Mouse (Mus musculus) cerebellum, adult 2 months (tissue): ENCODE results near the gene Nsun2. TPM values are rescaled to one million over a fixed set of nuclear protein-coding genes. Genes with fewer than 3 reads are reported as not detected.

ENCODE experiments used
- DNase-seq, 2 experiments: peaks; one replicate each; pipeline ENCODE4 v3.0.0; 2021
- H3K27ac ChIP-seq: fragments of 200-500 bp; 2 replicates; pipeline ENCODE4 v1.5.1; 2012; ENCODE audit warnings: low read length, control low read depth, inconsistent platforms; ENCODE audit not compliant: insufficient read depth
- H3K27me3 ChIP-seq: fragments of 200-500 bp; 2 replicates; pipeline ENCODE4 v1.6.1; 2012; ENCODE audit warnings: inconsistent platforms, mild to moderate bottlenecking, low read length, moderate library complexity; ENCODE audit not compliant: control insufficient read depth, insufficient read depth
- H3K4me1 ChIP-seq: fragments of 200-500 bp; 2 replicates; pipeline ENCODE4 v1.6.1; 2011; ENCODE audit warnings: low read length; ENCODE audit not compliant: control insufficient read depth, insufficient read depth
- H3K4me3 ChIP-seq: fragments of 200-500 bp; replicated peaks from 2 replicates; pipeline ENCODE3; 2011; ENCODE audit warnings: mild to moderate bottlenecking, low read depth, low read length, control low read depth; ENCODE audit not compliant: insufficient read depth
- CTCF ChIP-seq: fragments of 200-500 bp; IDR thresholded peaks from 2 replicates; pipeline ENCODE4 v1.5.1; 2011; ENCODE audit warnings: low read depth, mild to moderate bottlenecking, control low read depth, low read length, moderate library complexity, borderline replicate concordance; ENCODE audit not compliant: insufficient read depth
- POLR2A ChIP-seq: fragments of 200-500 bp; IDR thresholded peaks from 2 replicates; pipeline ENCODE4 v1.6.1; 2011; ENCODE audit warnings: low read length, control low read depth, borderline replicate concordance; ENCODE audit not compliant: insufficient read depth
- WGBS: fragments of 180-500 bp; shearing (Covaris S2); methylation state at CpG from one replicate; pipeline ENCODE4 v1.1.7; 2018; 5-methylcytosine and 5-hydroxymethylcytosine counted together
- polyA plus RNA-seq: library from polyadenylated mRNA; depleted of rRNA; stranded (reverse); fragments of >200 nt; gene quantifications from 2 replicates; pipeline ENCODE4 v1.2.3, GENCODE M21; 2012

The Nsun2 gene
- polyA plus RNA-seq, 1 experiment, result 67.1 TPM

GRCm38 (mm10) chr13:69547488-69548180 lies 14.1 kb downstream of the Nsun2 start:
- TF ChIP-seq POLR2A, result no peak
- TF ChIP-seq CTCF, result no peak
- Histone ChIP-seq H3K27ac (no peak overlapping the region), H3K27me3 (no peaks in the 10 kb centered on the region), H3K4me3 (no peak overlapping the region), H3K4me1 (no peaks in the 10 kb centered on the region)
- 80% methylated on average over 16 of the region's 16 CpGs for WGBS
- DNase-seq, result no peak

GRCm38 (mm10) chr13:69549980-69550379 lies 16.4 kb downstream of the Nsun2 start:
- no peaks in the 10 kb centered on the region for H3K27me3 ChIP-seq
- H3K4me3 ChIP-seq, result no peak overlapping the region
- H3K4me1 ChIP-seq, result no peaks in the 10 kb centered on the region
- TF ChIP-seq CTCF, result no peak
- TF ChIP-seq POLR2A, result no peak
- 49% methylated on average over 8 of the region's 8 CpGs for WGBS
- no peak overlapping the region for H3K27ac ChIP-seq
- no peak for DNase-seq

- no peak overlapping the region for H3K27ac ChIP-seq
- no peak overlapping the region for H3K4me3 ChIP-seq
- no peaks in the 10 kb centered on the region for H3K4me1 ChIP-seq
- DNase-seq, result no peak
- H3K27me3 ChIP-seq, result no peaks in the 10 kb centered on the region
- TF ChIP-seq CTCF (no peak), POLR2A (no peak)
- WGBS, result 80% methylated on average over 2 of the region's 2 CpGs
Measured at GRCm38 (mm10) chr13:69550831-69551230, 17.3 kb downstream of the Nsun2 start.

DNA sequence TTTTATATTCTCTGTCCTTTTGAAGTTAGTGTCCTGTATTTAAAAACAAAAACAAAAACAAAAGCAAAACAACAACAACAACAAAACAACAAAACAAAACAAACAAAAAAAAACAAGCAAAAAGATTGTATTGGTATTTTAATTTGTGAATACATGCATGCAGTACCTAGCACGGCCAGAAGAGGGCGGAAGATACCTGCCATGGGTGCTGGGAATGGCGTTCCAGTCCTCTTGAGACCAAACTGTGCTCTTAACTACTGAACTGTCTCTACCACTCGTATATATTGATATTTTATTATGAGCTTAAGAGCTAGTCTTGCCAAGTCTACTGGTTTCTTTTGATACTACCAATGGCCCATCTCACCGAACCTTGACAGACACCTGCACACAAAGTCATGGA lies 19.5 kb downstream of the Nsun2 start:
- Histone ChIP-seq H3K27ac (no peak overlapping the region), H3K4me1 (peaks cover 6% of the 10 kb centered on the region), H3K27me3 (no peaks in the 10 kb centered on the region), H3K4me3 (no peak overlapping the region)
- peak in 1 of 2 experiments; percentile 28 for DNase-seq
- whole genome bisulfite sequencing, result 18% methylated on average over 5 of the region's 5 CpGs
- peak; percentile 79; the same call in 1 of the 2 replicates for TF ChIP-seq CTCF
- TF ChIP-seq POLR2A, result no peak

DNA sequence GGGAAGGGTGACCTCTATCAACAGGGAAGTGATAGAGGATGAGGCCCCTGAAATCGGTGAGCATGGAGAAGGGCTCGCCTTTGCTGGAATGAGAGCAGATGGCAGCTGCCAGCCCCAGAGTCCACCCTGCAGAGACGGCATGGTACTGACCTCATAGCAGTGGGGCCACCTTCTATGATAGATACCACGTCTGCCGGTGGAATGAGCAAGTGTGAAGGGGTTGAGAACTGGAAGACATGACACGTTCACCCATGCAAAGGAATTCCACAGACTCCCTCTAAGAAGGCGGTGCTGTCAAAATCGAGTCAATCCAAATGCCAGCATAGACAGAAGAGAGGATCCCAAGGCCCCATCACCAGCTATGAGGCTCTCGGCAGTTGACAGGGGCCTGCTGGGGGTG lies 20.7 kb downstream of the Nsun2 start:
- WGBS, result 44% methylated on average over 9 of the region's 9 CpGs
- Histone ChIP-seq H3K4me3 (no peak overlapping the region), H3K27ac (no peak overlapping the region), H3K4me1 (peaks cover 9% of the 10 kb centered on the region), H3K27me3 (no peaks in the 10 kb centered on the region)
- no peak for DNase-seq
- TF ChIP-seq CTCF (no peak), POLR2A (no peak)

GRCm38 (mm10) chr13:69555045-69555444 lies 21.5 kb downstream of the Nsun2 start:
- no peak overlapping the region for H3K27ac ChIP-seq
- peaks cover 9% of the 10 kb centered on the region for H3K4me1 ChIP-seq
- H3K27me3 ChIP-seq, result no peaks in the 10 kb centered on the region
- TF ChIP-seq CTCF, result no peak
- no peak for TF ChIP-seq POLR2A
- WGBS, result 41% methylated on average over 8 of the region's 8 CpGs
- DNase-seq, result no peak
- no peak overlapping the region for H3K4me3 ChIP-seq

DNA sequence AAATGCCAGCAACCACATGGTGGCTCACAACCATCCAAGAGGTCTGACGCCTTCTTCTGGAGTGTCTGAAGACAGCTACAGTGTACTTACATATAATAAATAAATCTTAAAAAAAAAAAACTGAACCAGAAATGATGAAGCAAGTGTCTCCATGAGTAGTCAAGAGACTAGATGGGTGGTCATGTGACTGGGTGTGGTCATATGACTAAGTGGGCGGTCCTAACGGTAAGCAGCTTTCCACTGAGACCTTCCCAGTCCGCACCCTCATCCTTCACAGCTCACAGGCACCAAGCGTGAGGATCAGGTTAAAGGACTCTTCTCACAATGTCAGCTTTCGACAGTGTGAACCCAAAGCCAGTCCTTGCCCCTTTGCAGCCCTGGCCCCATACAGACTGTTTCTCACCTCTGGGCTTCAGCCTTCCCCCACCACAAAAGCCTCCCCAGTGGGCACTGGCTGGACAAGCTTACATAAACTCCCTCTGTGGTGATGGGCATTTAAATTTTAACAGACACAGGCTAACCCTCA lies 22.5 kb downstream of the Nsun2 start:
- Histone ChIP-seq H3K27ac (no peak overlapping the region), H3K4me3 (no peak overlapping the region), H3K4me1 (peaks cover 9% of the 10 kb centered on the region), H3K27me3 (no peaks in the 10 kb centered on the region)
- DNase-seq, result no peak
- WGBS, result 94% methylated on average over 6 of the region's 6 CpGs
- TF ChIP-seq CTCF (no peak), POLR2A (no peak)

- no peak for TF ChIP-seq CTCF
- no peak for TF ChIP-seq POLR2A
- H3K27ac ChIP-seq, result no peak overlapping the region
- no peak for DNase-seq
- no peak overlapping the region for H3K4me3 ChIP-seq
- no peaks in the 10 kb centered on the region for H3K27me3 ChIP-seq
- peaks cover 9% of the 10 kb centered on the region for H3K4me1 ChIP-seq
Measured at GRCm38 (mm10) chr13:69556728-69557127, 23.2 kb downstream of the Nsun2 start.

GRCm38 (mm10) chr13:69558098-69558660 lies 24.6 kb downstream of the Nsun2 start:
- TF ChIP-seq CTCF (no peak), POLR2A (no peak)
- no peak overlapping the region for H3K4me3 ChIP-seq
- peaks cover 9% of the 10 kb centered on the region for H3K4me1 ChIP-seq
- H3K27ac ChIP-seq, result no peak overlapping the region
- no peaks in the 10 kb centered on the region for H3K27me3 ChIP-seq
- 21% methylated on average over 6 of the region's 6 CpGs for WGBS
- peak; percentile 70 to 78 for DNase-seq
